Mouse (Mus musculus): ENCODE measurements around the gene Llgl2.

GRCm38 (mm10) chr11:115829036-115829435 lies 5.2 kb downstream of the Llgl2 start:
- TF ChIP-seq CTCF (IDR thresholded peaks at IDR 0.05; ENCODE audit: low read depth) = no peak
- TF ChIP-seq EP300 (IDR thresholded peaks at IDR 0.05; ENCODE audit: low read depth) = no peak
